Mouse (Mus musculus): ENCODE results near the gene BC049715.

DNA sequence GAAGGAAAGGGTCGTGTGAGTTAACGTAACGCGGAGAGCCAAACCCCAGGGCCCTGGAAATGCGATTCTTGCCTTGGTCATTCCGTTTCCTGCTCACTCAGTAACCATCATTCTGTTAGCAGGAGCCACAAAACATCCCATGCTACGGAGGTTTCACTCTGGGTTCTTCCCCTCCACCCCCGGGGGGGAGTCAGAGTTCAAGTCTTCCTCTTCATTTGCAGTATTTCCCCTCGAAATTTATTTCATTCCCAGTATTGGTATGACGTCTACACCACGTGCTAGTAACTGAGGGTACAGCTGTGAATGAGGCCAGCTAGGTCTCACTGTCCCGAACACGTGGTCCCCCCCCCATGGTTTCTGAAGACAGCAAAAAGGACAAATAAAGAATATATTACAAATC lies 17.8 kb upstream of the BC049715 start:
- no peak for TF ChIP-seq CTCF (IDR thresholded peaks at IDR 0.05; ENCODE audit: control insufficient read depth, insufficient read depth, low read length)
- TF ChIP-seq POLR2A (IDR thresholded peaks at IDR 0.05; ENCODE audit: borderline replicate concordance, control insufficient read depth, low read depth, low read length): no peak
